Mouse (Mus musculus): Measurements from ENCODE around the gene Pigq.

The Pigq gene

GRCm38 (mm10) chr17:25883268-25883667 lies 61.5 kb downstream of the Pigq start:
- no peak for DNase-seq (ENCODE audit: low spot score in 2 of 2)

GRCm38 (mm10) chr17:25882306-25882705 lies 62.4 kb downstream of the Pigq start:
- no peak for DNase-seq (ENCODE audit: low spot score in 2 of 2)

- no peak for DNase-seq (ENCODE audit: low spot score in 2 of 2)
These were observed 63.0 kb downstream of the Pigq start for GRCm38 (mm10) chr17:25881691-25882090.

- DNase-seq (ENCODE audit: low spot score in 2 of 2) = no peak
These were observed 63.7 kb downstream of the Pigq start for GRCm38 (mm10) chr17:25880913-25881641.

- DNase-seq (ENCODE audit: low spot score in 2 of 2) = no peak
These were observed 64.4 kb downstream of the Pigq start, which contains the start of gene Wfikkn1 for GRCm38 (mm10) chr17:25880196-25880910. TSS of gene Wfikkn1 (minus strand) at chr17:25880858.

GRCm38 (mm10) chr17:25879750-25880149 lies 65.0 kb downstream of the Pigq start:
- DNase-seq (ENCODE audit: low spot score in 2 of 2) = no peak

GRCm38 (mm10) chr17:25879261-25879660 lies 65.5 kb downstream of the Pigq start:
- peak; percentile 58 to 62 for DNase-seq (ENCODE audit: low spot score in 2 of 2)

GRCm38 (mm10) chr17:25878611-25879180 lies 66.0 kb downstream of the Pigq start:
- DNase-seq (ENCODE audit: low spot score in 2 of 2) = no peak

GRCm38 (mm10) chr17:25877741-25878610 lies 66.8 kb downstream of the Pigq start:
- no peak for DNase-seq (ENCODE audit: low spot score in 2 of 2)

GRCm38 (mm10) chr17:25877025-25877424 lies 67.7 kb downstream of the Pigq start:
- no peak for DNase-seq (ENCODE audit: low spot score in 2 of 2)
